16 mouse cellular contexts compared by ENCODE assay signal in genomic region chr3:134243168-134243849, GRCm38 (mm10). TPM values are rescaled to one million over a fixed set of nuclear protein-coding genes. Genes with fewer than 3 reads are reported as not detected.
DNase-seq lines count a peak whose midpoint lies in the region; ATAC-seq lines count a peak whose summit lies in the region.
"Had no signal": no experiment of that assay in that cellular context is flagged by ENCODE, and none has a peak within 500 bp of the region (broad histone marks: within the 10 kb centered on the region; RNA-seq: fewer than 3 reads in every experiment).

No protein-coding gene starts in this region.

- peaks cover 33% of the 10 kb centered on the region for H3K4me1 ChIP-seq in forebrain, embryonic 15.5 days
- H3K4me1 ChIP-seq in neural tube, embryonic 13.5 days (replicated peaks), result peaks cover 51% of the 10 kb centered on the region

- H3K9ac ChIP-seq in forebrain, embryonic 15.5 days (replicated peaks), result no peak overlapping the region
- H3K9ac ChIP-seq in neural tube, embryonic 13.5 days, result no peak overlapping the region
- H3K9ac ChIP-seq: embryonic facial prominence, embryonic 12.5 days; heart, embryonic 12.5 days; liver, embryonic 15.5 days had no signal

- H3K4me2 ChIP-seq in forebrain, embryonic 15.5 days (replicated peaks), result peak overlapping the region; percentile 17; the same call in 1 of the 2 replicates
- peak overlapping the region; percentile 88 for H3K4me2 ChIP-seq in neural tube, embryonic 13.5 days
- H3K4me2 ChIP-seq: embryonic facial prominence, embryonic 12.5 days; heart, embryonic 12.5 days; liver, embryonic 15.5 days had no signal

- H3K27me3 ChIP-seq in forebrain, embryonic 15.5 days, result no peaks in the 10 kb centered on the region
- no peaks in the 10 kb centered on the region for H3K27me3 ChIP-seq in neural tube, embryonic 13.5 days
- H3K27me3 ChIP-seq: embryonic facial prominence, embryonic 12.5 days; heart, embryonic 12.5 days had no signal

- H3K36me3 ChIP-seq in forebrain, embryonic 15.5 days, result no peaks in the 10 kb centered on the region
- H3K36me3 ChIP-seq in neural tube, embryonic 13.5 days, result no peaks in the 10 kb centered on the region
- H3K36me3 ChIP-seq: embryonic facial prominence, embryonic 12.5 days; heart, embryonic 12.5 days; liver, embryonic 15.5 days had no signal

- ATAC-seq in forebrain, embryonic 15.5 days (replicated peaks), result no peak
- ATAC-seq in neural tube, embryonic 13.5 days (ENCODE audit: low read depth), result no peak

- no peaks in the 10 kb centered on the region for H3K9me3 ChIP-seq in forebrain, embryonic 15.5 days
- H3K9me3 ChIP-seq in neural tube, embryonic 13.5 days, result no peaks in the 10 kb centered on the region
- H3K9me3 ChIP-seq: embryonic facial prominence, embryonic 12.5 days; heart, embryonic 12.5 days; liver, embryonic 15.5 days; megakaryocyte, embryonic 14.5 days had no signal

- no peak overlapping the region for H3K4me3 ChIP-seq in forebrain, embryonic 15.5 days
- H3K4me3 ChIP-seq in neural tube, embryonic 13.5 days, result peak overlapping the region; percentile 32
- H3K4me3 ChIP-seq: embryonic facial prominence, embryonic 12.5 days; heart, embryonic 12.5 days; liver, embryonic 15.5 days; megakaryocyte, embryonic 14.5 days had no signal

- 70% methylated on average over 2 of the region's 2 CpGs for WGBS in forebrain, embryonic 15.5 days
- WGBS in neural tube, embryonic 13.5 days, result 54% methylated on average over 2 of the region's 2 CpGs

- H3K27ac ChIP-seq in forebrain, embryonic 15.5 days (replicated peaks), result no peak overlapping the region
- H3K27ac ChIP-seq in neural tube, embryonic 13.5 days (replicated peaks), result peak overlapping the region; percentile 46
- H3K27ac ChIP-seq: embryonic facial prominence, embryonic 12.5 days; liver, embryonic 15.5 days had no signal

- intact Hi-C loops in heart, postnatal 25 days (cut with DNase I), result loop anchor here (5.0 to 10.0 kb wide), 2 partner anchors 99 to 124 kb away; no protein-coding TSS in a partner anchor

- peak; percentile 25 for DNase-seq in embryo, embryonic 10.5 days (ENCODE audit: low spot score)
- DNase-seq in embryo, embryonic 10 days (ENCODE audit: low spot score), result no peak
- peak; percentile 27 for DNase-seq in mesoderm, embryonic 11.5 days (ENCODE audit: low read depth, low spot score)
- DNase-seq in heart, postnatal 25 days (ENCODE audit: low spot score), result no peak
- no peak for DNase-seq in adipocyte (ENCODE audit: low spot score)
- no peak for DNase-seq in gastrocnemius, adult 18-20 months (ENCODE audit: low spot score)
- DNase-seq: cerebellum, adult 8-10 months; gastrocnemius, postnatal 25 days; kidney, adult 9 months; thymus, postnatal 14 days had no signal

RNA-seq across cellular contexts. Expression of gene Cxxc4, which starts 7.0 kb away (rescaled TPM):
- 16.1 and 17.1 TPM in 2 replicates for polyA plus RNA-seq in forebrain, embryonic 15.5 days (2015; fragmentation: Nextera tagmentation; extraction: Ambion mirVana)
- 29.3 and 29.5 TPM in 2 replicates for polyA plus RNA-seq in neural tube, embryonic 13.5 days (2015; fragmentation: Nextera tagmentation; extraction: Ambion mirVana)
- total RNA-seq in heart, postnatal 25 days (2021), result 1 to 10 TPM; 2.4 to 2.6 TPM
- under 1 TPM; 0.27 to 0.45 TPM for total RNA-seq in gastrocnemius, adult 18-20 months (2021)

Comparison
In these comparisons a context has a peak if more than half of its experiments do, and no peak if none do; other contexts are left out.
1. DNase-seq: peak in embryo, embryonic 10.5 days (single experiment) and mesoderm, embryonic 11.5 days (single experiment); none in embryo, embryonic 10 days (single experiment), heart, postnatal 25 days (single experiment), adipocyte (single experiment) and gastrocnemius, adult 18-20 months (single experiment).